Mouse (Mus musculus) lung, embryonic 14.5 days (tissue): ENCODE measurements at regions not wholly inside any gene's neighbourhood (a gene's known extent, or its start where the extent isn't known, plus 50 kb on each side); places are given as distances from the start of the nearest gene placed in this dataset.

ENCODE experiments used
- ATAC-seq: fragments of 200-750 bp; cut with Nextera tagmentation; 2 replicates; pipeline ENCODE4 v1.8.0; 2017; ENCODE audit warnings: mild to moderate bottlenecking, moderate TSS enrichment, moderate library complexity; ENCODE audit not compliant: insufficient read depth
- DNase-seq: peaks from one replicate; pipeline ENCODE4 v3.0.0-alpha.2; 2015
- H3K27ac ChIP-seq: fragments of 300-500 bp; sonication (generic); 2 replicates; pipeline ENCODE4 v1.5.1; 2014; ENCODE audit warnings: low read depth, mild to moderate bottlenecking, moderate library complexity
- H3K27me3 ChIP-seq: fragments of 300-500 bp; sonication (generic); 2 replicates; pipeline ENCODE4 v1.6.1; 2014; ENCODE audit warnings: low read length, control low read depth; ENCODE audit not compliant: insufficient read depth
- H3K36me3 ChIP-seq: fragments of 300-500 bp; sonication (generic); 2 replicates; pipeline ENCODE4 v1.6.1; 2014; ENCODE audit warnings: control low read depth; ENCODE audit not compliant: insufficient read depth
- H3K4me1 ChIP-seq: fragments of 300-500 bp; sonication (generic); 2 replicates; pipeline ENCODE4 v1.6.1; 2014; ENCODE audit warnings: antibody characterized with exemption, control low read depth; ENCODE audit not compliant: insufficient read depth
- H3K4me2 ChIP-seq: fragments of 300-500 bp; sonication (generic); 2 replicates; pipeline ENCODE4 v1.6.1; 2014; ENCODE audit warnings: mild to moderate bottlenecking
- H3K4me3 ChIP-seq: fragments of 300-500 bp; sonication (generic); 2 replicates; pipeline ENCODE4 v1.5.1; 2014; ENCODE audit warnings: low read depth, low read length
- H3K9ac ChIP-seq: fragments of 300-500 bp; sonication (generic); 2 replicates; pipeline ENCODE4 v1.6.1; 2014
- H3K9me3 ChIP-seq: fragments of 300-500 bp; sonication (generic); 2 replicates; pipeline ENCODE4 v1.6.1; 2016; ENCODE audit warnings: low read depth, low read length, control low read depth
- CTCF ChIP-seq: IDR thresholded peaks from 2 replicates; pipeline ENCODE4 v1.5.1; 2016; ENCODE audit warnings: antibody characterized with exemption, low read depth
- WGBS: fragments of 180-500 bp; shearing (Covaris S2); extraction: QIAGEN DNeasy Blood & Tissue Kit; methylation state at CpG from one replicate; pipeline ENCODE4 v1.1.7; 2014; 5-methylcytosine and 5-hydroxymethylcytosine counted together

DNA sequence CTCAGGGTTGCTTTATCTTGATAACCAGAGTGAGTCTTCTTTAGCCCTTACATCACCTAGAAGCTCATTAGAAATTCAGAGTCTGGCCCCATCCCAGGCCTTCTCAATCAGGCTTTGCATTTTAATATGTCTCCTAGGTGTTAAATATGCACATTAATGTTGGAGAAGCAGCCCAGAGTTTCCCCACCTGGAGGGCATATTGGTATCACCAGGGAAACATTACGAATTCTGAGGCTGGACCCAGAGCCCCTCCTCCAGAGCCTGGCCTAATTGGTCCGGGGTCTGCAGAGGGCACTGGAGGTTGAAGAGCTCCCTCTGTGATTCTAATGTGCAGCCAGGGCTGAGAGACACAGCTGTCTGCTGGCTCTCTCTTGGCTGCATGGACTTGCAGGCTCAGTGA lies 478.1 kb downstream of the Fut8 start:
- Histone ChIP-seq H3K9ac (no peak overlapping the region), H3K4me1 (no peaks in the 10 kb centered on the region), H3K27ac (no peak overlapping the region), H3K4me2 (no peak overlapping the region), H3K36me3 (no peaks in the 10 kb centered on the region), H3K4me3 (no peak overlapping the region), H3K9me3 (no peaks in the 10 kb centered on the region), H3K27me3 (no peaks in the 10 kb centered on the region)
- ATAC-seq (no peak), DNase-seq (no peak)
- WGBS: 27% methylated on average over 2 of the region's 2 CpGs
- TF ChIP-seq CTCF: no peak

GRCm38 (mm10) chr12:77727766-77728165 lies 466.3 kb upstream of the Gm6657 start:
- Histone ChIP-seq H3K27me3 (no peaks in the 10 kb centered on the region), H3K36me3 (no peaks in the 10 kb centered on the region), H3K4me1 (no peaks in the 10 kb centered on the region), H3K27ac (no peak overlapping the region), H3K9me3 (no peaks in the 10 kb centered on the region), H3K4me3 (no peak overlapping the region), H3K4me2 (no peak overlapping the region), H3K9ac (no peak overlapping the region)
- no peak for TF ChIP-seq CTCF
- DNase-seq (peak; percentile 2), ATAC-seq (no peak)
- WGBS: 53% methylated on average over 4 of the region's 4 CpGs

- no peak overlapping the region for H3K9ac ChIP-seq
- H3K27me3 ChIP-seq: no peaks in the 10 kb centered on the region
- H3K4me3 ChIP-seq: no peak overlapping the region
- WGBS: 62% methylated on average over 6 of the region's 6 CpGs
- no peaks in the 10 kb centered on the region for H3K36me3 ChIP-seq
- no peak for TF ChIP-seq CTCF
- H3K9me3 ChIP-seq: no peaks in the 10 kb centered on the region
- H3K27ac ChIP-seq: no peak overlapping the region
- no peak for ATAC-seq
- no peak for DNase-seq
- H3K4me2 ChIP-seq: no peak overlapping the region
- H3K4me1 ChIP-seq: no peaks in the 10 kb centered on the region
These were observed 454.8 kb upstream of the Gm6657 start for GRCm38 (mm10) chr12:77739047-77739760.

- H3K9me3 ChIP-seq: no peaks in the 10 kb centered on the region
- no peak for TF ChIP-seq CTCF
- H3K36me3 ChIP-seq: no peaks in the 10 kb centered on the region
- H3K9ac ChIP-seq: no peak overlapping the region
- ATAC-seq (no peak), DNase-seq (no peak)
- H3K27me3 ChIP-seq: no peaks in the 10 kb centered on the region
- 44% methylated on average over 3 of the region's 3 CpGs for WGBS
- H3K4me1 ChIP-seq: no peaks in the 10 kb centered on the region
- no peak overlapping the region for H3K4me3 ChIP-seq
- H3K27ac ChIP-seq: no peak overlapping the region
- no peak overlapping the region for H3K4me2 ChIP-seq
These were observed 451.3 kb upstream of the Gm6657 start for GRCm38 (mm10) chr12:77742716-77743115.

DNA sequence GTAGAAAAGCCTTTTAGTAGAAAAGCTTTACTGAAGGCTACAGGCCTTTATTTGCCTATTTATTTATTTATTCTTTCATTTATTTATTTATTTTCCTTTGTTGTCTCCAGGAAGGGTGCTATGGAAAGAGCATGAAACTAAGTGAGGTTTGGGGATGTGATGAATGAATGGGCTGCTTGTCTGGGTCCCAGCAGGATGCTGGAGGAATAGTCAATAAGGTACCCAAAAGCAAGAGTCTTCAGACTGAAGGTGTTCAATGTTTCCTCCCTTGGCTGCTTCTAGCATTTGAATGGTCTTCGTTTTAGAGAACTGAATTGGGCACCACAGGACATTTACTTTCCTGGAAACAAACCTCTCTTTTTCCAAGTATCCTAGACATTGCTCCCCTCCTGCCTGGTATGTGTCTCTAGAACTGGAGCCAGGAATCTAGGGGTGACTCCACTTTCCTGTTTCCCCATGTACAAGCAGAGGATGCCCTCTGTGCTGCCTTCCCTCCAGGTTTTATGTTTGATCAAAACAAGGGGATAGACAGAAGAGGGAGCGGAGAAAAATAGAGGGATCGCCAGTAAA lies 444.5 kb upstream of the Gm6657 start:
- WGBS: 78% methylated on average over 3 of the region's 3 CpGs
- Histone ChIP-seq H3K27ac (no peak overlapping the region), H3K9me3 (no peaks in the 10 kb centered on the region), H3K27me3 (no peaks in the 10 kb centered on the region), H3K4me1 (no peaks in the 10 kb centered on the region), H3K36me3 (no peaks in the 10 kb centered on the region), H3K4me2 (no peak overlapping the region), H3K4me3 (no peak overlapping the region), H3K9ac (no peak overlapping the region)
- ATAC-seq: no peak
- no peak for TF ChIP-seq CTCF
- no peak for DNase-seq

DNA sequence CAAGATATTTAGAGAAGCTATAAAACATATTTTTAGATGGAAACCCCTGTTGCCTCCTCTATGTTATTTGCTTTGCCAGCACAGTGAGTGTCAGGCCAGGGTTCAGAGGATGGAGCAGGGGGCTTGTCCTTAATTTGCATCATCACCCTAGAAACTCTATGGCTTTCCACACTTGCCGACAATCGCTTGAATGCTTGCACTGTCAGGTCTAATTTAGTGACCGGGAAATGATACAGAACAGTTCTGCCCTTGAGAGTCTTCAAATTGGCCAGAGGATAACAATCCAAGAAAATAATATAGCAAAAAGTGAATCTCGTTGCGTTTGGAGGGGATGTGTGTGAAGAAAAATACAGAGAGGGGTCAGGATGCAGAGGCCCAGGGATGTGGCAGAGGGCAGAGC lies 441.9 kb upstream of the Gm6657 start:
- no peak for DNase-seq
- H3K4me2 ChIP-seq: no peak overlapping the region
- H3K27me3 ChIP-seq: no peaks in the 10 kb centered on the region
- H3K4me3 ChIP-seq: no peak overlapping the region
- no peak for ATAC-seq
- 87% methylated on average over 5 of the region's 5 CpGs for WGBS
- H3K9ac ChIP-seq: no peak overlapping the region
- TF ChIP-seq CTCF: no peak
- no peaks in the 10 kb centered on the region for H3K4me1 ChIP-seq
- no peaks in the 10 kb centered on the region for H3K36me3 ChIP-seq
- no peaks in the 10 kb centered on the region for H3K9me3 ChIP-seq
- H3K27ac ChIP-seq: no peak overlapping the region

DNA sequence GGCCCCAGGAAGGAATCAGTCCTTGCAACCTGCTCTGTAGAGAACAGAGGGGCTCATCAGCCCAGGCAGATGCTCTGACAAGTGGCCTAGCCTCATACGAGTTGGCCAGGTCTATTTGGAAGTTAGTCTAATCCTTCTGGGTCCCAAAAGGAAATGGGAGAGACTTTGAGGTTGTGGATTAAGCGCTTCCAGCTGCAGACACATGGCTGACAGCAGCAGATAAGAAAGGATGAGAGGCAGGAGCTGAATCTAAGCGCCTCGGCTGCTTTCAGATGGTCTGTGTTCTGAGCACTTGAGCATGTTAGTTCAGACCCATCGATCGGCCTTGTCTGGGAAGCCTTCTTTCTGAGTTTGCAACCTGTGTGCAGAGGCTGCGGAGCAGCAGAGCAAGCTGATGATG lies 438.0 kb upstream of the Gm6657 start:
- 22% methylated on average over 7 of the region's 7 CpGs for WGBS
- Histone ChIP-seq H3K4me2 (no peak overlapping the region), H3K4me3 (no peak overlapping the region), H3K4me1 (no peaks in the 10 kb centered on the region), H3K27ac (no peak overlapping the region), H3K36me3 (no peaks in the 10 kb centered on the region), H3K9me3 (no peaks in the 10 kb centered on the region), H3K27me3 (no peaks in the 10 kb centered on the region), H3K9ac (no peak overlapping the region)
- TF ChIP-seq CTCF: no peak
- ATAC-seq (no peak), DNase-seq (peak; percentile 38)
